Mouse (Mus musculus) mature B cell (primary cell): ENCODE data around the gene Egr2.

Experiments used
- in situ Hi-C: fragments of 300-500 bp; cut with MboI; formaldehyde crosslinking; loops from 2 replicates; pipeline ENCODE4 v1.14.3; 2019

The Egr2 gene

DNA sequence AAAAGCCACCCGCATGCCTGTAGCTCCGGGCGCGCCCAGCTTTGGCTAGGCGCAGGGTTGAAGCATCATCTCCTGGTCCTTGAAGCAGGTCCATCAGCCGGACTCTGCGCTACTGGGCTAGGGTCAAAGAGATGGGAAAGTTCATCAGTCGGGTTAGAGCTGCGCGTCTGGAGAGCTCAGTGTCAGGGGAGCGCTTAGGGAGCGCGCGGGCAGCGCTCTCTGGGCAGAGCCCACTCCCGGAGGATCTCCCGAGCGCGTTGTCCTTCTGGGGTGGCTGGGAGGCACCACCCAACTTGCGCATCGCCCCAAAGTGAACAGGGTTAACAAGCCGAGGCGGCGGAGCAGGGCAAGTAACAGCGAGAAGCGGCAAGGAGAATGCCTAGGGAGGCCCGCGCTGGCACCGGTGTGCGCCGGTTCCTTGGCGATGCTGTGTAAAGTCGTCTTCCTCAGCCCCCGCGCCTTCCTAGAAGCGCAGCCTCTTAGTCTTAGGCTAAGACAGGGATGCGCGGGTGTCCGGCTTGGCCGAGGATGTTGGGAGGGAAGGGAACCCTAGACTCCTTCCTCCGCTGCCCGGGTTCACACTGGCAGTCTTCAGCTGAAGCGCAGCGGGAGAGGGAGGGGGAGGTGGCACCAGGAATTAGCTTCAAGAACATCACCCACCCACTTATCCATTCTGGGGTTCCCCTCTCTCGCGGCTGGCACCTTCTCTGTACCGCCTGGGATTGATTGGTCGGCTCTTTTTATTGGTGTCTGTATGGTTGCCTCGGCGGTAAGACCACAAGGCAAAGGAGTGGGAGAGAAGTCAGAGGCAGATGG lies 3.5 kb downstream of the Egr2 start:
- in situ Hi-C loops = loop anchor here (10.0 kb wide), 2 partner anchors 186 to 226 kb away; no protein-coding TSS in a partner anchor

DNA sequence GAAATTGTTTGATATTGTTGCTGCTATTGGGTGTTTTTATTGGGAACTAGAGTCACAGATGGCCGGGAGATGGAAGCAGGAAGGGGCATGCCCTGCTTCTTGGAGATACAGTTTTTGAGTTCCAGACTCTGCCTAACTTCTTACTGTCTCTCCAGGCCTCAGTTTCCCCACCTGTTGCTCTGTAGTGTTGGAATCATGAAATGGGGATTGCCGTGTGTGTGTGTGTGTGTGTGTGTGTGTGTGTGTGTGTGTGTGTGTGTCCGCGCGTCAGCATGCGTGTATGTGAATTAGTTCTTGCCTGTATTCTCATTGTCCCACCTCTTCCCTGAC lies 4.1 kb downstream of the Egr2 start:
- in situ Hi-C loops = loop anchor here (10.0 kb wide), 2 partner anchors 185 to 225 kb away; no protein-coding TSS in a partner anchor

DNA sequence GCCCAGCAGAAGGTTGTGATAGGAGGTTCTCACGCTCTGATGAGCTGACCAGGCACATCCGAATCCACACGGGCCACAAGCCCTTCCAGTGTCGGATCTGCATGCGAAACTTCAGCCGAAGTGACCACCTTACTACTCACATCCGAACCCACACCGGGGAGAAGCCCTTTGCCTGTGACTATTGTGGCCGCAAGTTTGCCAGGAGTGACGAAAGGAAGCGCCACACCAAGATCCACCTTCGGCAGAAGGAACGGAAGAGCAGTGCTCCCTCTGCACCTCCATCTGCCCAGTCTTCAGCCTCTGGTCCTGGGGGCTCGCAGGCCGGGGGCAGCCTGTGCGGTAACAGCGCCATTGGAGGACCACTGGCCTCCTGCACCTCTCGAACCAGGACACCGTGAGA lies 5.3 kb downstream of the Egr2 start:
- in situ Hi-C loops = loop anchor here (5.0 kb wide), 1 partner anchor 97 kb away; no protein-coding TSS in a partner anchor

DNA sequence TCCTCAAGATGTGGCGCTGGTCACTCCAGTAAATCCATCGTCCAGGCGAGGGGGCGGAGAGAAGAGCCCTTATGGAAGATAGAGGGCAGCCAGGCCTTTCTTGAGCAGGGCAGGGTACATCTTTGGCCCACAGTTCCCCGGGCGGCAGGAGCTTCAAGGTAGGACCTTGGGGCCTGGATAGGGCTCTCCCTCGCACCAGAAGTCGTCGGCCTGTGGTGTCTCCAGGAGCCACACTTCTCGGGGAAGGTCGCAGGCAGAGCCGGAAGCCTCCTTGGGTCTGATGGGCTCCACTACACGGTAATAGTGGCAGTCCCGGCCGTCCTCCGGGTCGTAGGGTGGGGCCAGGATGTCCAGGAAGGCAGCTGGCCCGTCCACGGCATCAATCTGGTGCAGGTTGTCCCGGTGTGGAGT lies 12.6 kb downstream of the Egr2 start:
- in situ Hi-C loops = no loop called here

DNA sequence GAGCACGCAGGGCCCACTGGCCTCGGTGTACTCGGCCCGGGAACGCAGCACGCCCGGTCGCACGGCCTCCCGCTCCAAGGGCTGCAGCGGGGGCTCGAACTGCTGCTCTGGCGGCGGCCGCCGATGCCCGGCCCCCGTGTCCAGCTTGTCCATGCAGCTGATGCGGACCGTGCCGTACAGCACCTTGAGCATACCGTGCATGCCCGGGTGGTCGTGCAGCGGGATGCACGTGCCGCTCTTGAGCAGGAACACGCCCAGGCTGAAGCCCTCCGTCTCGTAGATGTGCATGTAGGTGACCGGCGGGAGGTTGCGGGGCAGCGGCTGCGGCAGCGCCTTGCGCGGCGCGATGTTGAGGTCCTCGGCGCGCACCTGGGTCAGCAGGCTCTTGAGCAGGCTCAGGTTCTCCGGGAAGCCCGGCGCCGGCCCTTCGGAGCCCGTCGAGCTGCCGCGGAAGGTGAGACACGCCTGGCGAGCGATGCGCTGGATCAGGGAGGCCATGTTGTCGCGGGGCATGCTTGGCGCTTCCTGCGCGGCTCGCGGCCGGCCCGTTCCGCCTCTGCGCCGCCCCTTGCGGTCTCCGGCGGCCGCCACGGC lies 13.1 kb downstream of the Egr2 start:
- in situ Hi-C loops = no loop called here

DNA sequence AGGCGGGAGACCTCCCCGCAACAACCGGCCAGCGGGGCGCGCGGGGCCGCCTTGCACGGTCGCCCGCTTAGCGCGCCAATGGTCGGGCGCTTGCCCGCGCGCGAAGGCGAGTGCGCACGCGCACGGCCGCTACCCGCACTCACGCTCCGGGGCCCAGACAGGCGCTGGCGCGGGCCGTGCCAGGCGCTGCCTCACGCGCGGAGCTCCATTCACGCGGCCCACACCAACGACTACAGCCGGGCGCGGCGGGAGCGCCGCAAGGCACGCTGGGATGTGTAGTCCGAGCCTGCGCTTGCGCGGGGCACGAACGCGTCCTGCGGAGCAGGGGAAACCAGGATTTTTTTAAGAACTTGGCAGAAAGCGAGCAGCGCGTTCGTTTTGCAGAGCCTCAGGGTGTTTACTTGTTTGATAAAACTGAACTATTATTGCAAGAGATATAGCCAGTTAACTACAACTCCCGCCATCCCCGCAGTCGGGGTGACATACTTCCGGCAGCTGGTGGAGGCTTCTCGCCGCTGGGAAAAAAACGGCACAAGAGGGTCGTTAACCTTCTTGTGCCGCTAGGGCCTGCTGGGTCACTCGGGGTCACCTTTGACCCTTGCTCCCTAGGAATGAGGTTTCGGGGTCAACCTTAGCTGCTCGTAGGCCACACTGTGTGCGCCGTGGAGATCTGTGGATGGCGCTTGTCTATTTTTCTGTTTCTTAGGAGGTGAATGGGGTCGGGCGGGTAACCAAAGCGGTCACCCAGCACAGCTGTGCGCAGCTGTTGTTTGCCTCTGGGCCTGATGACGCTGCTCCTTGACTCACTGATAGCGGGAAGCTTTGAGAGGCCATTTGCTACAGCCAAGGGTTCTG lies 13.8 kb downstream of the Egr2 start, which contains the start of gene Ado:
Ado (minus strand) TSS at position 79 of the 855 bp plus-strand sequence.
- in situ Hi-C loops = no loop called here

DNA sequence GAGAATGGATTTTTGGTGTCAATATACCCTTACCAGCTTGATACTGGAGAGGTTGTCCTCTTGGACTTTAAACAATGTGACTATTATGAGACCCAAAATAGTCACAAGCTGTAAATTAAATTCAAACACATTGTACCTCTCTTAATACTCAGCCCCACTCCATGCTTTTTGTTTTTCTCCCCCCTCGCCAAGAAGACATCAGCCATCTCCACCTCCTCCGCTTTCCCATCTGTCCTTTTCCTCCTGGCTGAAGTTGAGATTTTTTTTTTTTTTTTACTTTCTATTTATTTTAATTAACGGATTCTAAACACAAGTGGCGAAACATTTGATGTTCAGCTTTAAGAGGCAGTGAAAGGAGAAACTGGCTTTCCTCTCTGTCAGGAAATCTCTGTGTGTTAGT lies 22.8 kb downstream of the Egr2 start:
- in situ Hi-C loops = no loop called here

DNA sequence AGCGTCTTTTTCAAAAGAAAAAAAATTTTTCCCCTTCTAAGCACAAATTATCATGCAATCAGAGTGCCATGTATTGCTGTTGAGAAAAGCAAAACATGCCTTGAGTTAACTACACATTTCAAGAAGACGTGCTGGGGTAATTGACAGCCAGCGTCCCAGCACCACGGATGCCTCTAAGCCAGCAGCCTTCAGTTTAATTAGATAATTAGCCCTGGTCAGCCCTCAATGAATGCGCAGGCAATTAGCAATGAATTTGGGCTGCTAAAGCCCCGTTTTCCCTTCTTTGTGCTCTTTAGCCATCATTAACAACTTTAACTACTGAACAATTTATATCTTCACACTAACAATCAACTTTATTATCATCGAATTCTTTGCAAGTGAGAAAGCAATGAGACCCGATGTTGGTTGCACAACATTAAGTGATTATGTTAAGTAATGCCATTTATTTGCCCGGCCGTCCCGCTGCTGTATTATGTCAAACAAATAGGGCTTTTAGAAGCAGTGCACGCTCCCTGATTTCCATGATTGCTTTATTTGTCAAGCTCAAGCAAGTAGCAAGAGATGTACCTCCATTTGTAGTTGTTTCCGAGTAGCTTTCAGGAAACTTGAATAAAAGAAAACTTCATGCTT lies 24.6 kb downstream of the Egr2 start:
- in situ Hi-C loops = no loop called here

DNA sequence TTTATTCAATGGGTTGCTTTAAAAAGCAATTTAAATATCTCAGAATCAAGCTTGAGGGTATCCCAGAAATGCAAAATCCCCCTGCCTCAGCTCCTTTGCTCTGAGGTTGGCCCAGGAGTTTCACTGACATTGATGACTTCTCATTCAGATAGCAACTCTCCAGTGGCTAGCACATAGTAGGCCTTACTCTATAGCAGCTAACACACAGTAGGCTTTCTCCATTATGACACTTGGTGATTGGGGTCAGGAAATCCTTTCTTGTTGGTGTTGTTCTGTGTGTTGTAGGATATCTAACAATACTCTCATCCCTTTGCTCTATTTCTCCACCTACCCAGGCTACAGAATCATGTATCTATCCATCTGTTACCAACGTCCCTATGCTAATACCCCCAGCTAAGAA lies 25.9 kb downstream of the Egr2 start:
- in situ Hi-C loops = no loop called here

DNA sequence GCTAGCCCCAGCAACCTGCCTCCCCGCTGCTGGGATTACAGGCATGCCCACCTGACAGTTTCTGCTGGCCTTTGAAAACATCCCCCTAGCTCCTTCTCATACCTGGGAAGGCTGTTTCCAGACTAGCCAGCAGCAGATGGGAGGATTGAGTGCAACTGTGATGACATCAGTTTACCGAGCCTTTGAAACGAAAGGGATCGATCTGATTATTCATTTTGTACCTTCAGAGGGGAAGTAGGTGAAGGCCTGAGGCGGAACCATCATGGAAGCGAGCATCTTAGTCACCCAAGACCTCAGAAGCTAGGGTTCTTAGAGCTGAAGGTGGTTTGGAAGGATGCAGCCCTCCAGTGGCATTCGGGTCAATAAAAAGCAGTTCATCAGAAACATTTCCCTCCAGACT lies 29.2 kb downstream of the Egr2 start:
- in situ Hi-C loops = no loop called here

DNA sequence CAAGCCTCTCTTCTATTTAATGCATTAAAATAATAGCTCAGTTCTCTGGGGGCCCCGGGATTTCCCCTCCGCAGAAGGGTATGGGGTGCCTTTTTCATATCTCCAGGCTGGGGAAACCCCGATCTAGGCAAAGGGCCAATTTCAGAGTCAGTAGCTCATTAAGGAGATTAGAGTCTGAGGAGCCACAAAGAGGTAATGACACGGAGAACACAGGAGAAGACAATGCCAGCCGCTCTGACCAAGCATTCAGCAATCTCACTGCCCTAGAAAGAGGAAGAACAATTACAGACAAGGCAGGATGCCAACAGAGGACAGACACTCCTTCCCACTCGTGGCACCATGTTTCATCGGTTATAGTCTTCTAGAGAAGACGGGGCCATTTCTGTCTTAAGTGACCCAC lies 30.8 kb downstream of the Egr2 start:
- in situ Hi-C loops = no loop called here

DNA sequence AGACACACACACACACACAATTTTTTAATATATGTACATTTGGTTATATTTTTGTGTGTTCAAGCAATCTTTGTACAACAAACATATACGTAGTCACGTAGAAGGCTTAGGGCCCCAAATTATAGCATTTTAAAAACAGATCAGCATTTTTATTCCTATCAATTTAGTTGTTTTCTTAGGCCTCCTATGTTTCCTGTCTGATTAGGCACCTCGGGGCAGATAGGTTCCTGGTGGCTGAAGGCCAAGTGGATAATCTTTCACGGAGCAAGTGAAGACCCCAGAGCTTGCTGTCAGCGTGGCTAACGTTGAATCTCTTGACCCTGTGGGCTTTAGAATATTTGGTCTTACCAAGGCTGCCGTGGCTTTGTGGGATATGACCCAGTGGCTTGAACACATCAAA lies 34.3 kb downstream of the Egr2 start:
- in situ Hi-C loops = no loop called here

DNA sequence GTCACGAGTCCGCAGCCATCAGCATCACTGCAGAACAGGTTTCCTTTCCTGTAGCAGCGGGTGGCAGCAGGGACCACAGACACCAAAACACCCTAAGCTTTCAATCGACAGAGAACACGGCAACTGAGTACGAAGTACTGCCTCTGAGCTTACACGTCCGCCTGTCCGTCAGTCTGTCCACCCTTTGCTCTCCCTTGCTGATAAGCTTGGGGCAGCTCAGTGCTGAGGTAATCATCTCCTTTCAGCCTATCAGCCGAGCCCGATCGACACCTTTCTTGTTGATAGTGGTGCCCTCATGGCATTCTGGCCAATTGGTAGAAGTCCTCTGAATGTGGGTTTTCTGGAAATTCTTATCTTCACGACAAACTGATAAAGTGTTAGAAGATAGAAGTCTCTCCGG lies 36.2 kb downstream of the Egr2 start:
- in situ Hi-C loops = no loop called here

DNA sequence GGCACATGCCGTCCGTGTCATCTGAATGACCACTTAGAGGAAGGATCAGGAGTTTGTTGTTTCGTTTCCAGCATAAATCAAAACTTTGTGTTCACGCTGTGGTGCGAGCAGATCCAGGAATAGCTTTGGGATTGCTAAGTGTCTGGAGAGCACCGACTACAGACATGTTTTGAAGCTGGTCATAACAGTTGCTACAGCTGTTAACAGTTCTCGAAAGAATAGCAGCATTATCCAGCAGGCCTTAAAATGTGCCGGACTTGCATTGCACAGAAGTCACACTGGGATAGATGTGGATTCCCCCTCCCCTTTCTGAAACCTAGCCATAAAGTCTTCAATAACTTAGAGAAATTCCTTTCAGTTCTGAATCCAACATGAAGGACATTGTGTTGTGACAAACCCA lies 38.0 kb downstream of the Egr2 start:
- in situ Hi-C loops = no loop called here

DNA sequence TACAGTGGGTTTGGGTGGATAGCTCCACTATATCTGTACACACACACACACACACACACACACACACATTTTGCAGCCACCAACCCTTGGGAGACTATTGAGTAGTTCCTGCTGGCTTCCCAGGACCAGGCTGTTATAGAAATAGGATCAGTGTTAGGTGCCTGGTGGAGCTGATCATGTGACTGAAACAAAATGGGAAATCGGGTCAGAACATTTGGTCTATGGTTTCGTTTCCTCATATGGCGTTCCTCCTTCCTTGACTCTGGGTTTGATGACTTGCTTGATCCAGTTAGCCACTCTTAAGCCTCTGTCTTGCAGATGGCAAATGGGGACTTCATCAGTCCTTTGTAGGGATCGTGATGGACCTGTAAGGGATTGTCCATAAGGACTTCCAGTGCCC lies 44.6 kb downstream of the Egr2 start:
- in situ Hi-C loops = no loop called here

DNA sequence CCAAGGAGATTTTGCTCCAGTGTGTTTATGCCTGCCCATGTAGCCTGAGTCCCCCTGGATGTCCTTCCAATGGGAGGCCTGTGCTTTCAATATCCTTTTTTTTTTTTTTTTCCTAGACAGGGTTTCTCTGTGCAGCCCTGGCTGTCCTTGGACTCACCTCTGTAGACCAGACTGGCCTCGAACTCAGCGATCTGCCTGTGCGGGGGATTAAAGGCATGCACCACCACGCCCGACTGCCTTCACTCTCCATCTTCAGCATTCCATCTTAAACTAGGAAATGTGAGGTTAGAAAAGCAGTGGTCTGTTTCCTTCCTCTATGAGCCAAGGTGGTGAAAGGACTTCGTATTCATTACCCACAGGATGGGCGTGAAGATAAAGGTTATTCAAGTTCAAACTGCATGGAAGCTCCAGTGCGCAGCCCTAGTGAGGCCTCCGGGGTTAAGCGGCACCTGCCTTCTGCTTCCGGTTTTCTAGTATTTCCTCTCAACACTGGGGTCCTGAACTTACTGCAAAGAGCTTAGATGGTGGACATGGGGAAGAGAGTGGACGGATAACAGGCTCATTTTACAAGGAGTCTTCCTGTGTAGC lies 46.5 kb downstream of the Egr2 start:
- in situ Hi-C loops = no loop called here

DNA sequence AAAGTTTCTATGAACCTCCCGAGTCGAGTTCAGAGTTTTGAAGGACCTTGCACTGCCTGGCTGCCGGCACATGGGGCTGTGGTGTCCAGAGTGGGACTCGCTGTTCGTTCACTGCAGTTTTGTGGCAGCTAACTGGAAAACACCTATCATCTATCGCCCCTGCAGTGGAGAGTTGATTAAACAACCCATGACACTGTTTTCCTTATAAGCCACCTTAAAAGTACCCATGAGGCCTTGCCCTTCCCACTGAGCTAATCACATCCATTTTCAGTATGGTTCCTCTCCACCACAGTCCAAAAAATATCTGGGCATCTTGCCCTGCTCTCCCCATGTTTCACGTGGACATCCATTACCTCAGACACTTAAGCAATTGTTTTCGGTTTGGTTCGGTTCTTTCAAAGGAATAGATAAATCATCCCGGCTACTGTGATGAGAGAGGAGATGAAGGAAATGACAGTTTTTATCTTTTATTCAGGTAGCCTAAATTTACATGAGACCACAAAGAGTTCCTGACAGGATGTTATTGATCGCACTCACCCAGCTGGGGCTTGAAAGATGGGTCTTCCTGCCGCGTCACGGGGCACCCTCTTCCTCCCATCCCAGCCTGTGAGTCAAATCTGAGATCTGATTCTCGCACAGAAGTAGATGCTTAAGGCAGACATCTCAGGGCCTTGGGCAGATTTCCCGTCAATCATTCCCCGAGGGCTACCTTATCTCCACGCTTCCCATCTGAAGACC lies 50.8 kb downstream of the Egr2 start:
- in situ Hi-C loops = no loop called here
